Mouse (Mus musculus) lung, embryonic 14.5 days (tissue): Measurements from ENCODE around the gene Zfpl1. TPM values are rescaled to one million over a fixed set of nuclear protein-coding genes. Genes with fewer than 3 reads are reported as not detected.

ENCODE experiments used
- ATAC-seq: fragments of 200-750 bp; cut with Nextera tagmentation; 2 replicates; pipeline ENCODE4 v1.8.0; 2017; ENCODE audit warnings: mild to moderate bottlenecking, moderate TSS enrichment, moderate library complexity; ENCODE audit not compliant: insufficient read depth
- DNase-seq: peaks from one replicate; pipeline ENCODE4 v3.0.0-alpha.2; 2015
- H3K27ac ChIP-seq: fragments of 300-500 bp; sonication (generic); 2 replicates; pipeline ENCODE4 v1.5.1; 2014; ENCODE audit warnings: low read depth, mild to moderate bottlenecking, moderate library complexity
- H3K27me3 ChIP-seq: fragments of 300-500 bp; sonication (generic); 2 replicates; pipeline ENCODE4 v1.6.1; 2014; ENCODE audit warnings: low read length, control low read depth; ENCODE audit not compliant: insufficient read depth
- H3K36me3 ChIP-seq: fragments of 300-500 bp; sonication (generic); 2 replicates; pipeline ENCODE4 v1.6.1; 2014; ENCODE audit warnings: control low read depth; ENCODE audit not compliant: insufficient read depth
- H3K4me1 ChIP-seq: fragments of 300-500 bp; sonication (generic); 2 replicates; pipeline ENCODE4 v1.6.1; 2014; ENCODE audit warnings: antibody characterized with exemption, control low read depth; ENCODE audit not compliant: insufficient read depth
- H3K4me2 ChIP-seq: fragments of 300-500 bp; sonication (generic); 2 replicates; pipeline ENCODE4 v1.6.1; 2014; ENCODE audit warnings: mild to moderate bottlenecking
- H3K4me3 ChIP-seq: fragments of 300-500 bp; sonication (generic); 2 replicates; pipeline ENCODE4 v1.5.1; 2014; ENCODE audit warnings: low read depth, low read length
- H3K9ac ChIP-seq: fragments of 300-500 bp; sonication (generic); 2 replicates; pipeline ENCODE4 v1.6.1; 2014
- H3K9me3 ChIP-seq: fragments of 300-500 bp; sonication (generic); 2 replicates; pipeline ENCODE4 v1.6.1; 2016; ENCODE audit warnings: low read depth, low read length, control low read depth
- CTCF ChIP-seq: IDR thresholded peaks from 2 replicates; pipeline ENCODE4 v1.5.1; 2016; ENCODE audit warnings: antibody characterized with exemption, low read depth
- WGBS: fragments of 180-500 bp; shearing (Covaris S2); extraction: QIAGEN DNeasy Blood & Tissue Kit; methylation state at CpG from one replicate; pipeline ENCODE4 v1.1.7; 2014; 5-methylcytosine and 5-hydroxymethylcytosine counted together
- polyA plus RNA-seq: library from polyadenylated mRNA; unstranded; fragments of >200 nt; fragmentation: Nextera tagmentation; extraction: Ambion mirVana; gene quantifications from 2 replicates; pipeline ENCODE4 v1.2.1, GENCODE M21; 2014

Gene Zfpl1
- polyA plus RNA-seq, 1 experiment from 2014 or later: 72.3 TPM

- Histone ChIP-seq H3K4me1 (no peaks in the 10 kb centered on the region), H3K4me2 (no peak within 1 kb of the TSS), H3K27ac (no peak within 1 kb of the TSS), H3K27me3 (no peaks in the 10 kb centered on the region), H3K36me3 (peaks cover 70% of the 10 kb centered on the region), H3K9me3 (no peaks in the 10 kb centered on the region), H3K4me3 (no peak within 1 kb of the TSS), H3K9ac (no peak within 1 kb of the TSS; the same call in 1 of the 2 replicates)
- TF ChIP-seq CTCF: no peak
- ATAC-seq (no peak), DNase-seq (no peak)
- 85% methylated on average over 7 of the region's 7 CpGs for WGBS
Observed at GRCm38 (mm10) chr19:6094119-6094518, 9.4 kb upstream of the Zfpl1 start, which contains the start of gene AC131692.1. Gene AC131692.1 (plus strand): TSS chr19:6094419.

GRCm38 (mm10) chr19:6088841-6089240 is 4.1 kb upstream of the Zfpl1 start:
- ATAC-seq: no peak
- H3K36me3 ChIP-seq: peaks cover 73% of the 10 kb centered on the region

GRCm38 (mm10) chr19:6085417-6085879 is 692 bp upstream of the Zfpl1 start:
- Histone ChIP-seq H3K4me2 (peak overlapping the region; percentile 91), H3K4me3 (peak overlapping the region; percentile 84), H3K36me3 (peaks cover 66% of the 10 kb centered on the region), H3K9ac (peak overlapping the region; percentile 70), H3K9me3 (no peaks in the 10 kb centered on the region), H3K27ac (peak overlapping the region; percentile 84), H3K4me1 (peaks cover 3% of the 10 kb centered on the region), H3K27me3 (no peaks in the 10 kb centered on the region)
- ATAC-seq: peak; percentile 76
- WGBS: under 1% methylated on average over 17 of the region's 17 CpGs
- peak; percentile 88 for DNase-seq
- no peak for TF ChIP-seq CTCF

More at GRCm38 (mm10) chr19:6088841-6089240, 4.1 kb upstream of the Zfpl1 start:
- Histone ChIP-seq H3K4me1 (peaks cover 3% of the 10 kb centered on the region), H3K4me3 (no peak overlapping the region), H3K4me2 (no peak overlapping the region), H3K9ac (no peak overlapping the region), H3K27me3 (no peaks in the 10 kb centered on the region), H3K27ac (no peak overlapping the region), H3K9me3 (no peaks in the 10 kb centered on the region)
- WGBS: 94% methylated on average over 13 of the region's 13 CpGs
- TF ChIP-seq CTCF: no peak
- DNase-seq: no peak

GRCm38 (mm10) chr19:6082156-6082555 is 2.6 kb downstream of the Zfpl1 start, which contains the start of gene Gm28374:
Gene Gm28374 (minus strand): TSS chr19:6082256.
- no peaks in the 10 kb centered on the region for H3K27me3 ChIP-seq
- 86% methylated on average over 9 of the region's 9 CpGs for WGBS
- H3K4me1 ChIP-seq: peaks cover 3% of the 10 kb centered on the region
- DNase-seq (no peak), ATAC-seq (no peak)
- TF ChIP-seq CTCF: no peak
- no peaks in the 10 kb centered on the region for H3K9me3 ChIP-seq
- H3K36me3 ChIP-seq: peaks cover 40% of the 10 kb centered on the region
- H3K27ac ChIP-seq: no peak within 1 kb of the TSS
- H3K4me3 ChIP-seq: no peak within 1 kb of the TSS
- no peak within 1 kb of the TSS for H3K4me2 ChIP-seq
- H3K9ac ChIP-seq: no peak within 1 kb of the TSS

GRCm38 (mm10) chr19:6079983-6080480 is 4.7 kb downstream of the Zfpl1 start, which contains the start of gene Tmem262:
Gene Tmem262 (plus strand): TSS chr19:6080033.
- ATAC-seq (no peak), DNase-seq (no peak)
- peaks cover 37% of the 10 kb centered on the region for H3K36me3 ChIP-seq
- no peaks in the 10 kb centered on the region for H3K9me3 ChIP-seq
- peaks cover 8% of the 10 kb centered on the region; the same call in 1 of the 2 replicates for H3K4me1 ChIP-seq
- WGBS: 91% methylated on average over 12 of the region's 12 CpGs
- no peaks in the 10 kb centered on the region for H3K27me3 ChIP-seq
- H3K9ac ChIP-seq: no peak within 1 kb of the TSS
- H3K4me2 ChIP-seq: no peak within 1 kb of the TSS
- TF ChIP-seq CTCF: no peak
- H3K27ac ChIP-seq: no peak within 1 kb of the TSS
- H3K4me3 ChIP-seq: no peak within 1 kb of the TSS

GRCm38 (mm10) chr19:6076564-6077393 is 8.0 kb downstream of the Zfpl1 start, which contains the start of gene Vps51:
Gene Vps51 (minus strand): TSS chr19:6077231.
- Histone ChIP-seq H3K36me3 (peaks cover 48% of the 10 kb centered on the region), H3K4me3 (peak within 1 kb of the TSS; percentile 79), H3K4me2 (peak within 1 kb of the TSS; percentile 93), H3K9ac (peak within 1 kb of the TSS; percentile 75), H3K4me1 (0 out of 2 replicates have a peak, but pooled peaks cover 8% of the 10 kb centered on the region), H3K27ac (peak within 1 kb of the TSS; percentile 86), H3K27me3 (no peaks in the 10 kb centered on the region), H3K9me3 (no peaks in the 10 kb centered on the region)
- no peak for TF ChIP-seq CTCF
- peak; percentile 95 for DNase-seq
- WGBS: under 1% methylated on average over 33 of the region's 33 CpGs
- peak; percentile 93 for ATAC-seq

- Histone ChIP-seq H3K4me2 (no peak overlapping the region), H3K27me3 (no peaks in the 10 kb centered on the region), H3K9ac (no peak overlapping the region), H3K9me3 (no peaks in the 10 kb centered on the region), H3K4me3 (no peak overlapping the region), H3K4me1 (0 out of 2 replicates have a peak, but pooled peaks cover 8% of the 10 kb centered on the region), H3K27ac (no peak overlapping the region), H3K36me3 (peaks cover 55% of the 10 kb centered on the region)
- ATAC-seq (no peak), DNase-seq (no peak)
- 82% methylated on average over 5 of the region's 5 CpGs for WGBS
- TF ChIP-seq CTCF: no peak
Observed at GRCm38 (mm10) chr19:6073889-6074288, 10.9 kb downstream of the Zfpl1 start.
